Mouse (Mus musculus) olfactory bulb, adult 2 months (tissue): Measurements from ENCODE around the gene Hint2.

Source experiments
- CTCF ChIP-seq: fragments of 200-500 bp; IDR thresholded peaks from 2 replicates; pipeline ENCODE4 v1.5.1; 2012; ENCODE audit warnings: low read depth, mild to moderate bottlenecking, low read length, moderate library complexity; ENCODE audit not compliant: insufficient read depth
- POLR2A ChIP-seq: fragments of 200-500 bp; IDR thresholded peaks from 2 replicates; pipeline ENCODE4 v1.6.1; 2012; ENCODE audit warnings: mild to moderate bottlenecking, low read depth, low read length, moderate library complexity; ENCODE audit not compliant: insufficient read depth

DNA sequence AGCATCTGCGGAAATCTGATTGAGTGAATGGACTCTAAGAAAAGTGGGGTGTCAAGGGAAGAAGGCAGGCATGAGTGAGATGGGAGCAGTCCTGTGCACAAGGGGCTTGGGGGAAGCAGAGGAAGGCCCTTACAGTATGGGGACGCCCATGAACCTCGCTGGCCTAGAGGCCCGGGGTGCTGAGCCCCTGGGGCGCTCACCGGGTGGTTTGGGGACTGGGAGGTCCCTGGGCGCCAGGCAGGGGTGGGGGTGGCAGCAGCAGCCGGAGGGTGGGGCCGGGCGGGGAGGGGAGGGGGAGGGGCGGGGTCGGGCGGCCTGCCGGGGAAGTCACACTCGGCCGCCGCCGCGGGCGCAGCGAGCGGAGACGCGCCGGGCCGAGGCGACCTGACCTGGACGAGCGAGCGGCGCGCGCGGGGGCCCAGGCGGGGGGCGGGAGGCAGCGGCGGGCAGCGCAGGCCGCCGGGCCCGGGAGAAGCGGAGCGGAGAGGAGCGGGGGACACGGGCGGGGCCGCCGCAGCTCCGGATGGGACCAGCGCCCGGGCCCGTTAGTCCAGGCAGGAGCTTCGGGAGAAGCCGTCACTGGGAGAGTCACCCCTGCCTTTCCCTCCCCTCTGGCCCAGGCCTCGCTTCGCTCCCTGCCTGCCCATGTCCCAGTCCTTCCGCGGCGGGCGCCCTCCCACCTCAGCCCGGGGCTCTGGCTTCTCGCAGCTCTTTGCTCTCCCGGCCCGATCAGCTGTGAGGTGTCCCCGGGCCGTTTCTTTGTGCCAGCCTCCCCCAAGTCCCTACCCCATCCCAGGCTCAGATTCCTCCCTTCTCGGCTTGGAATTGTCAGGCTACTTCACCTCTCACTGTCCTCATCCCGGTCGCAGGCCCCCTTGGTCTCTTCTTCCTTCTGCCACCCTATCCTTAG is 25.0 kb downstream of the Hint2 start, which contains the start of gene Npr2:
- TF ChIP-seq CTCF: no peak
- no peak for TF ChIP-seq POLR2A
